ENCODE assay signal across 10 mouse cellular contexts in the genomic region with DNA sequence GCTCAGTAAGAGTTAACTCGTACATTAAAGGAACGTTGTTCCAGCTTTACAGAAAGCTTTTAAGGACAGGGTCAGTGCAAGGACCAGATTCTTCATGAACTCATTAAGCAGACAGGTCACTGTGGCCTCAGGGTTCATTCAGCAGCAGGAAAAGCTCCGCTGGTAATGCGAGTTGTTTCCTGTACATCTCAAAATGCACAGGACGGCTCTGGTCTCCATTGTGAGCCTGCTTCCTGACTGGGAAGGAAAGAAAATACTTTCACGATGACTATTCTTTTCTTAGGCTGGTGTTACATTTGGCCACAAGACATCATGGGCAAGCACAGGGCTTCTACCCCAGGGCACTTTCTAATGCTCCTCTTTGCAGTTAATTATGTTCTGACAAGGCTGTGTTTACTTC. TPM values are rescaled to one million over a fixed set of nuclear protein-coding genes. Genes with fewer than 3 reads are reported as not detected.
DNase-seq lines count a peak whose midpoint lies in the region; ATAC-seq lines count a peak whose summit lies in the region.
"Had no signal": no experiment of that assay in that cellular context is flagged by ENCODE, and none has a peak within 500 bp of the region (broad histone marks: within the 10 kb centered on the region; RNA-seq: fewer than 3 reads in every experiment).

No protein-coding gene starts in this region.

- no peaks in the 10 kb centered on the region for H3K9me3 ChIP-seq in kidney, embryonic 16.5 days (ENCODE audit: low read length)
- H3K9me3 ChIP-seq in embryonic facial prominence, embryonic 11.5 days (replicated peaks; ENCODE audit: control insufficient read depth, low read length), result no peaks in the 10 kb centered on the region

- H3K27me3 ChIP-seq in kidney, embryonic 16.5 days (ENCODE audit: insufficient read depth, low read length), result no peaks in the 10 kb centered on the region
- no peaks in the 10 kb centered on the region for H3K27me3 ChIP-seq in embryonic facial prominence, embryonic 11.5 days (ENCODE audit: control insufficient read depth, insufficient read depth, low read length)

- 20% methylated on average over 6 of the region's 6 CpGs for WGBS in kidney, embryonic 16.5 days
- 15% methylated on average over 6 of the region's 6 CpGs for WGBS in embryonic facial prominence, embryonic 11.5 days

- peak; percentile 55; the same call in 1 of the 2 replicates for ATAC-seq in kidney, embryonic 16.5 days (ENCODE audit: low FRiP score, low TSS enrichment)
- no peak for ATAC-seq in embryonic facial prominence, embryonic 11.5 days (replicated peaks; ENCODE audit: insufficient number of reproducible peaks, low FRiP score, low TSS enrichment, low read depth)

- DNase-seq in kidney, adult 8-10 months, result no peak
- peak; percentile 38 for DNase-seq in R1 (ENCODE audit: low read depth, low spot score)
- DNase-seq in embryonic facial prominence, embryonic 11.5 days (ENCODE audit: low spot score), result peak; percentile 33
- peak; percentile 57 for DNase-seq in kidney, postnatal 14 days
- no peak for DNase-seq in urinary bladder, postnatal 36 days (ENCODE audit: low spot score in 2 of 2)
- no peak for DNase-seq in adrenal gland, adult (ENCODE audit: inconsistent age in 2 of 2, low spot score in 1 of 2)
- DNase-seq: right cerebral cortex, postnatal 14 days; thymus, adult 2 months had no signal

- no peaks in the 10 kb centered on the region for H3K36me3 ChIP-seq in kidney, embryonic 16.5 days (ENCODE audit: insufficient read depth, low read length)
- no peaks in the 10 kb centered on the region; the same call in 1 of the 2 replicates for H3K36me3 ChIP-seq in embryonic facial prominence, embryonic 11.5 days (replicated peaks; ENCODE audit: control insufficient read depth, insufficient read depth, low read depth, low read length)

- no peak overlapping the region for H3K9ac ChIP-seq in kidney, embryonic 16.5 days (replicated peaks; ENCODE audit: low read length)
- H3K9ac ChIP-seq in embryonic facial prominence, embryonic 11.5 days (replicated peaks; ENCODE audit: low read length), result no peak overlapping the region

- H3K4me1 ChIP-seq in kidney, embryonic 16.5 days (ENCODE audit: insufficient read depth, low read length), result peaks cover 18% of the 10 kb centered on the region
- no peaks in the 10 kb centered on the region for H3K4me1 ChIP-seq in embryonic facial prominence, embryonic 11.5 days (ENCODE audit: control insufficient read depth, insufficient read depth, low read length)

- no peak overlapping the region for H3K4me3 ChIP-seq in kidney, embryonic 16.5 days (ENCODE audit: low read length)
- H3K4me3 ChIP-seq in embryonic facial prominence, embryonic 11.5 days (ENCODE audit: low read depth, low read length), result no peak overlapping the region
- H3K4me3 ChIP-seq: erythroblast, embryonic 14.5 days had no signal

- peak overlapping the region; percentile 81 for H3K27ac ChIP-seq in kidney, embryonic 16.5 days (ENCODE audit: low read length)
- H3K27ac ChIP-seq in embryonic facial prominence, embryonic 11.5 days (replicated peaks; ENCODE audit: low read depth, low read length), result no peak overlapping the region

- no peak overlapping the region for H3K4me2 ChIP-seq in kidney, embryonic 16.5 days (replicated peaks; ENCODE audit: low read depth, low read length)
- H3K4me2 ChIP-seq in embryonic facial prominence, embryonic 11.5 days (ENCODE audit: low read depth, low read length), result no peak overlapping the region

RNA-seq across cellular contexts. Expression of a gene that starts 52.6 kb away (rescaled TPM):
- 220 and 232 TPM in 2 replicates for polyA plus RNA-seq in kidney, embryonic 16.5 days (2015; fragmentation: Nextera tagmentation; extraction: Ambion mirVana)
- 262 and 278 TPM in 2 replicates for polyA plus RNA-seq in embryonic facial prominence, embryonic 11.5 days (2014; fragmentation: Nextera tagmentation; extraction: Ambion mirVana)

RNA-seq across cellular contexts. Expression of a gene that starts 57.8 kb away (rescaled TPM):
- 49.6 and 60.1 TPM in 2 replicates for polyA plus RNA-seq in kidney, embryonic 16.5 days (2015; fragmentation: Nextera tagmentation; extraction: Ambion mirVana)
- polyA plus RNA-seq in embryonic facial prominence, embryonic 11.5 days (2014; fragmentation: Nextera tagmentation; extraction: Ambion mirVana), result 30.9 and 36.5 TPM in 2 replicates

Comparison
In these comparisons a context has a peak if more than half of its experiments do, and no peak if none do; other contexts are left out.
1. DNase-seq: peak in R1 (single experiment), embryonic facial prominence, embryonic 11.5 days (single experiment) and kidney, postnatal 14 days (single experiment); none in kidney, adult 8-10 months (0 of 2), urinary bladder, postnatal 36 days (0 of 2) and adrenal gland, adult (0 of 2).